Mouse (Mus musculus) bone marrow, adult 2 months (tissue): Measurements from ENCODE around the gene Gm21973. TPM values are rescaled to one million over a fixed set of nuclear protein-coding genes. Genes with fewer than 3 reads are reported as not detected.

ENCODE experiments used
- H3K27ac ChIP-seq: fragments of 200-500 bp; 2 replicates; pipeline ENCODE4 v1.5.1; 2012; ENCODE audit warnings: low read depth, mild to moderate bottlenecking, control low read depth, inconsistent platforms, low read length; ENCODE audit not compliant: control insufficient read depth, poor library complexity, insufficient read depth
- H3K4me1 ChIP-seq: fragments of 200-500 bp; 2 replicates; pipeline ENCODE4 v1.6.1; 2011; ENCODE audit warnings: low read length; ENCODE audit not compliant: control insufficient read depth, insufficient read depth
- H3K4me3 ChIP-seq: fragments of 200-500 bp; replicated peaks from 2 replicates; pipeline ENCODE3; 2011; ENCODE audit warnings: mild to moderate bottlenecking, low read depth, low read length, control low read depth; ENCODE audit not compliant: control insufficient read depth
- CTCF ChIP-seq: fragments of 200-500 bp; IDR thresholded peaks from 2 replicates; pipeline ENCODE4 v1.5.1; 2011; ENCODE audit warnings: low read length, control low read depth; ENCODE audit not compliant: control insufficient read depth, insufficient read depth
- POLR2A ChIP-seq: fragments of 200-500 bp; IDR thresholded peaks from 2 replicates; pipeline ENCODE4 v1.6.1; 2011; ENCODE audit warnings: low read depth, mild to moderate bottlenecking, control low read depth, low read length, borderline replicate concordance; ENCODE audit not compliant: control insufficient read depth
- WGBS: fragments of 180-500 bp; shearing (Covaris S2); methylation state at CpG from one replicate; pipeline ENCODE4 v1.1.7; 2018; 5-methylcytosine and 5-hydroxymethylcytosine counted together
- polyA plus RNA-seq: library from polyadenylated mRNA; stranded (reverse); fragments of >200 nt; gene quantifications from 2 replicates; pipeline ENCODE4 v1.2.4, GENCODE M21; 2011; ENCODE audit warnings: low replicate concordance; ENCODE audit not compliant: missing spikeins, insufficient read depth, insufficient read length

The Gm21973 gene
- not detected in 2 replicates for polyA plus RNA-seq

- H3K4me1 ChIP-seq = no peaks in the 10 kb centered on the region
- no peak within 1 kb of the TSS for H3K4me3 ChIP-seq
- WGBS = 81% methylated on average over 2 of the region's 2 CpGs
- TF ChIP-seq CTCF (no peak), POLR2A (no peak)
- no peak within 1 kb of the TSS for H3K27ac ChIP-seq
Observed at GRCm38 (mm10) chr15:10325080-10325479, at the start of gene Gm21973. Gene Gm21973 (plus strand): TSS chr15:10325380.

- no peaks in the 10 kb centered on the region for H3K4me1 ChIP-seq
Observed at GRCm38 (mm10) chr15:10276386-10276785, 48.8 kb upstream of the Gm21973 start.

GRCm38 (mm10) chr15:10277461-10277860, 47.7 kb upstream of the Gm21973 start:
- Histone ChIP-seq H3K4me1 (no peaks in the 10 kb centered on the region), H3K4me3 (no peak overlapping the region), H3K27ac (no peak overlapping the region)
- TF ChIP-seq CTCF (no peak), POLR2A (no peak)
- 76% methylated on average over 4 of the region's 4 CpGs for WGBS

More at GRCm38 (mm10) chr15:10276386-10276785, 48.8 kb upstream of the Gm21973 start:
- no peak overlapping the region for H3K27ac ChIP-seq
- H3K4me3 ChIP-seq = no peak overlapping the region
- no peak for TF ChIP-seq CTCF
- no peak for TF ChIP-seq POLR2A

GRCm38 (mm10) chr15:10281546-10281945, 43.6 kb upstream of the Gm21973 start:
- TF ChIP-seq CTCF = no peak

GRCm38 (mm10) chr15:10283661-10284060, 41.5 kb upstream of the Gm21973 start:
- Histone ChIP-seq H3K27ac (no peak overlapping the region), H3K4me3 (no peak overlapping the region)
- TF ChIP-seq POLR2A = no peak
- TF ChIP-seq CTCF = no peak

More at GRCm38 (mm10) chr15:10281546-10281945, 43.6 kb upstream of the Gm21973 start:
- Histone ChIP-seq H3K4me3 (no peak overlapping the region), H3K27ac (no peak overlapping the region), H3K4me1 (no peaks in the 10 kb centered on the region)
- WGBS = 89% methylated on average over 5 of the region's 5 CpGs

GRCm38 (mm10) chr15:10296570-10296969, 28.6 kb upstream of the Gm21973 start:
- Histone ChIP-seq H3K27ac (no peak overlapping the region), H3K4me3 (no peak overlapping the region), H3K4me1 (no peaks in the 10 kb centered on the region)
- no peak for TF ChIP-seq POLR2A
- no peak for TF ChIP-seq CTCF
- 59% methylated on average over 1 of the region's 1 CpGs for WGBS

More at GRCm38 (mm10) chr15:10283661-10284060, 41.5 kb upstream of the Gm21973 start:
- no peaks in the 10 kb centered on the region for H3K4me1 ChIP-seq

- H3K4me1 ChIP-seq = no peaks in the 10 kb centered on the region
- H3K4me3 ChIP-seq = no peak overlapping the region
- TF ChIP-seq CTCF = no peak
- no peak for TF ChIP-seq POLR2A
- no peak overlapping the region for H3K27ac ChIP-seq
- 80% methylated on average over 1 of the region's 1 CpGs for WGBS
Observed at GRCm38 (mm10) chr15:10298058-10298457, 27.1 kb upstream of the Gm21973 start.

GRCm38 (mm10) chr15:10299467-10299866, 25.7 kb upstream of the Gm21973 start:
- Histone ChIP-seq H3K4me3 (no peak overlapping the region), H3K27ac (no peak overlapping the region), H3K4me1 (no peaks in the 10 kb centered on the region)
- WGBS = 89% methylated on average over 3 of the region's 3 CpGs
- TF ChIP-seq POLR2A (no peak), CTCF (no peak)

GRCm38 (mm10) chr15:10306461-10306860, 18.7 kb upstream of the Gm21973 start:
- 78% methylated on average over 1 of the region's 1 CpGs for WGBS
- TF ChIP-seq POLR2A (no peak), CTCF (no peak)
- Histone ChIP-seq H3K27ac (no peak overlapping the region), H3K4me3 (no peak overlapping the region), H3K4me1 (no peaks in the 10 kb centered on the region)
